Mouse (Mus musculus) liver, adult (tissue): ENCODE measurements around the gene Tspan32.

Source experiments
- GATA4 ChIP-seq: IDR thresholded peaks from 2 replicates; pipeline ENCODE4 v1.6.1; 2014; ENCODE audit warnings: mild to moderate bottlenecking, low read length; ENCODE audit not compliant: insufficient replicate concordance

Gene Tspan32

DNA sequence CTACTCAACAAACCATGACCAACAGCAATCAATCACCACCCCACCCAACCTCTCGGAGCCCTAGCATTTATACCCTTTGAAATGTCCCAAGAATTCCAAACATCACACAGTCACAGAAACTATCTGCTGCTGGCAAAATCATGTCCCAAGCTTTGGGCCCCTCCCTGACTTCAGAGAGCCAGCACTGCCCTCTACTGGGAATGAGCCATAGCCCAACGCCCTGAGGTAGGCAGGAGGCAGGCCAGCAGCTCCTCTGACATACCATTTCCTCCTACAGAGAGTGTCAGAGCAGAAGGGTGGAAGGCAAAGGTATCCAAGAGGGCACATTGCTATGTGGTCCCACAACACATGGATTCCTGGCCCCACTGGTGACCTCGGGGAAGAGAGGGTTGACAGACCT is 2.2 kb upstream of the Tspan32 start:
- no peak for TF ChIP-seq GATA4

DNA sequence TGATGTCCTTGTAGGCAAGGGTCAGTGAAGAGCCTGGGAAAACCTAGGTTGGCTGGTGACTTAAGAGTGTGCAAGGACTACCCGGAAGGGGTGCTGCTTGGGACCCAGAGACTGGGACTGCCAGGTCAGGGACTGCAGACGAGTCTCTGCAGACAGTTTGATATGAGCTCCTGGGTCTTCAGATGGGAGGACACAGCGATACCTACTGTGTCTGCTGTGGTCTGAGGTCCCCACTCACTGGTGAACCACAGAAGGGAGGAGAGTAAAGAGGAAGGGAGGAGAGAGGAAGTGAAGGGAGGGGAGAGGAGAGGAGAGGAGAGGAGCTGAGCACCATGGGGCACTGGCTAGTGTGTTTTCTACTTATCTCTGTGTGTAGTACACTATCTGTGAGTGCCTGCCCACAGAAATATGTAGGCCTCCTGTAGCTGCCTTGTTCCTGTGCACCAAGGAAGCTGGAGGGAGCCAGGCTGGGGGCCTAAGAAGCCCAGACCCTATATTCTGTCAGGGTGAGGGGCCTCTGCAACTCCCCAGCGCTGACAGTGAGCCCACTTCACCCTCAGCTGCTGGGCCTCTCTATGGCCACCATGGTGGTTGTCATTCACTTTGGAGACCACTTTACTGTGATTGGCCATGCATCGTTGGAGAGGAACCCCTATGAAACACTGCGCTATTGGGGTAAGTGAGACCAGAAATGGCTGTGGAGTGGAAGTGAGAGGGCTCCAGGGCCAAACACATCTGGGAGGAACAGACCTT is 674 bp downstream of the Tspan32 start:
- TF ChIP-seq GATA4: no peak

GRCm38 (mm10) chr7:143006097-143006755 is 1.4 kb downstream of the Tspan32 start:
- no peak for TF ChIP-seq GATA4

- TF ChIP-seq GATA4: no peak
Observed at GRCm38 (mm10) chr7:143006756-143007598, 2.1 kb downstream of the Tspan32 start.

DNA sequence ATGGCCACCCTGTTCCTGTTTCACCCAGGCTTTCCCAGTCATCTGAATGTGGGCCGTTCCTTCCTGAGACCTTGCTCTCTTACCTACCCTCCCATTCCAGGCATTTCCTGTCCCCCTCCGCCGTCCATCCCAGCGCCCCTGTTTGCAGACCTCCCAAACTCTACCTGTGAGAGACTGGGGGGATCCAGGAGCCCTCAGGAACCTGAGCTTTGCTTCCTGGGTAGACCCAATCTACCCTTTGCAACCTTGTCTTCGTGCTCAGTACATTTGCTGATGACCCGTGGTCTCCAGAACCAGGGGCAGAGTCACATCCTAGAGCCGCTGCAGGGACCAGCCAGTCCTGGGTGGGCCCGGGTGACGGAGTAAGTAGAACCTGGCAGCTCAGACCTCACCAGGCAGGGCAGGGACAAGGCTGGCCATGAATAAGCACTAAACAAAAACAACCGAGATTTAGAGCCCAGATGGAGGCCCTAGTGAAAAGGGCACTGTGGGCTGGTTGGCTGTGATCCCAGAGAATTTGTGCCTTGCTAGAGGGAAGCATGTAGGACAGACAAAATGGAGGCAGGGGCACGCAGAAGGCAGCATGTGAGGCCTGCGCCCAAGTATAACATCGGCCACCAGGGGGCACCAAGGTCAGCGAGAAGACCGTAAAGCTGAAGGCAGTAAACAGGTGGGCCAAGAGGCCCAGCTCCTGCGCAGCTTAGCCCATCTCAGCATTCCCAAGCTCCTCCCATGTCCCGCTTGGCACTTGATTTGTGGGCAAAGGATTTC is 2.9 kb downstream of the Tspan32 start:
- no peak for TF ChIP-seq GATA4

- no peak for TF ChIP-seq GATA4
Observed at GRCm38 (mm10) chr7:143008370-143008926, 3.6 kb downstream of the Tspan32 start.

DNA sequence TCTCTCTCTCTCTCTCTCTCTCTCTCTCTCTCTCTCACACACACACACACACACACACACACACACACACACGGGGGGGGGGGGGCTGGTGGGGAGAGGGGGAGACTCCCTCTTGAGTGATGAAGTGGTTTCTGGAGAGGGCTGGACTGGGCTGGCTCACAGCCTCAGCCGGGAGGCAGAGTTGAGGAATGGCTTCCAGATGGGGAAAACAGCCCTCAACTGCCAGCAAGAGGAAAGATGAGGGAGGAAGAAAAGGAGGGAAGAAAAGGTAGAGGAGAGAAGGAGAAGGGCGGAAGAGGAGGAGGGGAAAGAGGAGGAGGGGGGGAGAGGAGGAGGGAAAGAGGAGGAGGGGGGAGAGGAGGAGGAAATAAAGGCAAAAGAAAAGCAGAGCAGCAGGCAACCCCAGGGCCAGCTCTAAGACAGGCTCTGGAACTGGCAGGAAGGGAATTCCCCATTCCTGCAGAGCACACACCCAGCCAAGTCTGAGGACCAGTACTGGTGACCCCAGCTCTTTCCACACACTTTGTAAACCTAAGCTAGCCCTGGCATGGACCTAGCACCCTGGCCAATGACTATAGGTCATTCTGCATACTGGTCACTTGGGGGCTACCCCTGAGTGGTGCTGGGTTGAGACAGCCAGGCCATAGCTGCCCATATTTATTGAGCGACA is 4.3 kb downstream of the Tspan32 start:
- no peak for TF ChIP-seq GATA4

DNA sequence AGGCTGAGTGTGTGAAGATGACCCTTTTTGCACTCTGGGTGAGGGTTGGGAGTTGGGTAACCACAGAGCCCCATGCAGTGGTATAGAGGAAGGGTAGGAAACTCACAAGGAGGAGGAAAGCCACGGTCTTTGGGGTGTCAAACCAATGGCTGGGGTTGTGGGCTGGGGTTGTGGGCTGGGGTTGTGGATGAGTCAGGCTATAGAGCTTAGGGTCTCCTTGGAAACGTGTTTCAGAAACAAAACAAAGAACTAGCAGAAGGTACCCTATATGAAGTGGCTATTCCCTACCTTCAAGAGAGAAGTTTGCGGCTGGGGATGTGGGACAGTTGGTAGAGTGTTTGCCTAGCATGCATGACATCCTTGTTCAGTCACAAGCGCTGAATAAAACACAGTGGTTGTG is 5.2 kb downstream of the Tspan32 start:
- no peak for TF ChIP-seq GATA4

DNA sequence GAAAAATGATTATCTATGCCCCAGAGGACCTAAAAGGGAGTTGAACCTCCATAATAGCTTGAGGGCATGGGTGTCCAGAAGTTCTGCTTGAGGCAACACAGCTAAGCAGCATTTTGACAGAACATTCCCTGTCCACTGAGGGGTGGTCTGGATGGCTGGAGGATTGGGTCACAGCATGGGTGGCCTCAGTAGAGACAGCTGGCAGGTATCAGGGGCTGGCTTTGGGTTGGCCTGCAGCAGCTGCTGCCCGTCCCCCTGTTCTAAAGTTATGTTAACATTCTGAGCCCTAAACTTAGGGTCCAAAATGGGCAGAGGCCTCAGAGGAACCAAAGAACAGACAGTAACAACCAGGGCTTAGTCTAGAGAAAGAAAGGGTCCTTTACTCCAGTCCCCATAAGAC is 6.4 kb downstream of the Tspan32 start:
- no peak for TF ChIP-seq GATA4

GRCm38 (mm10) chr7:143012230-143012875 is 7.5 kb downstream of the Tspan32 start:
- no peak for TF ChIP-seq GATA4

DNA sequence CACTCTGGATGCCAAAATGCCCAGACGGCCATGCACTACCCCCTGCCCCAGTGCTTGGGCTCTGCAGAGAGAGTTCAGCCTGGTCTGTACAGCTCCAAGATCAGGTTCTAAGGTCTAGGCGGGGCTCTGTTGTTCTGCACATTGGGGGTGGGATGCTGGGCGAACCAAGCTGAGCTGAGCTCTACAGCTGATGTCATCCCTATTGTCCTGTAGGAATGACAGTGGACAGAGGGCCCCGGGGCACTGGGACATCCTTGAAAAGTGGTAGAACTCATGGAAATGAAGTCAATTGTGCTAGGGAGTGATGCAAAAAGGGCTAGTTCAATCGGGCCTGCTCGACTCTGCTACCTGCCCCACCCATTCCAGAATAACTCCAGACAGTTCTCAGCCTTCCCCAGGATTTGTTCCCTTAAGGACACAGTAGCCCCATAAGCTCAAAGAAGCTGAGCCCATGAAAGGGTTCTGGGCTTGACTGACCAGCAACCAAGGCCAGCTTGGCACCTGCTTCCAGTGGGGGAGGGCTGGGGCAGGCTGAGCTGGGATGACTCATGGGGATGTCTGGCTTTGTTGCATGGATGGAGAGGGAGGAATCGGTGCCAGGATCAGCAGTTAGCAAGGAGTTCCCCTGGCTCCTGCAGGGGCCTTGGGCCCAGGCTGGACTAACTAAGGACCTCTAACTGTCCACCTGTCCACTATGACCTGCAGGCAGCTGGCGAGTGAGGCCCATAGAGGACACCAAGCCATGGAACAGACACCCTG is 8.8 kb downstream of the Tspan32 start:
- no peak for TF ChIP-seq GATA4

DNA sequence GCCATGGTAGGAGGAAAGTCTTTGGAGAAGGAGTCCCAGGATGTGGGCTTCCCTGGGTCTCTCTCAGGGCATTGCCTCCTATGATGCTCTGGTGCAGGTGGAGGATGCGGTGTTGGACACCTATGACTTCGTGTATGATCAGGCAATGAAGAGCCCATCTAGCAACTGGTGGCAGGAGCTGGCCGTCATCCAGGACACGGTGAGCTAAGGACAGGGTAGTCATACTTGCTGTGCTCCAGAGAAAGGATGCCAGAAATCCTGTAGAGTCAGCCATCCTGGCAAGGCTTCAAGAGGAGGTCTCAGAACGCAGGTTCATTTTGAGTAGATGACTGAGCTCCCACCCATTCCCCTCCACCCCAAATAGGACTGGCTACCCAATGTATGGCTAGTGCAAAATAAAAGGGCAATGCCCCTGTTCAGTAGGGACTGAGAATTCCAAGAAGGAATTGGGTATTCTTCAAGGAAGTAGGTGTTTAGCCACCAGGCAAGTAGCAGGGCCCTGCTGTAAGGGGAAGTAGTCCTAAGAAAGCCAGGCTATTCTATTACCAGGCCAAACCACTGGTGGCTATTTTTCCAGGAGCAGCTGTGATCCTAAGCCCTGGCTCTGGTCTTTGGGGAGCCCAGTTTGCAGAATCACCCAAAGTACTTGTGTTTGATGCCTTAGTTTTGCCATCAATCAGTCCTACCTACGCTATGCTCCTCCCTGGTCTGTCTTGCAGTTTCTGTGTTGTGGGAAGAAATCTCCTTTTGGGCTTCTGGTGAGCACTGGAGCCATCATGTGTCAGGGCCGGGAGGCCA is 10.2 kb downstream of the Tspan32 start:
- no peak for TF ChIP-seq GATA4
